Mouse (Mus musculus): ENCODE measurements at regions not wholly inside any gene's neighbourhood (a gene's known extent, or its start where the extent isn't known, plus 50 kb on each side); places are given as distances from the start of the nearest gene placed in this dataset.
"Not testable (repeated sequence)": the region's sequence is repeated elsewhere in the genome, so short reads cannot be mapped to it uniquely, and the experiment has no call there.

DNA sequence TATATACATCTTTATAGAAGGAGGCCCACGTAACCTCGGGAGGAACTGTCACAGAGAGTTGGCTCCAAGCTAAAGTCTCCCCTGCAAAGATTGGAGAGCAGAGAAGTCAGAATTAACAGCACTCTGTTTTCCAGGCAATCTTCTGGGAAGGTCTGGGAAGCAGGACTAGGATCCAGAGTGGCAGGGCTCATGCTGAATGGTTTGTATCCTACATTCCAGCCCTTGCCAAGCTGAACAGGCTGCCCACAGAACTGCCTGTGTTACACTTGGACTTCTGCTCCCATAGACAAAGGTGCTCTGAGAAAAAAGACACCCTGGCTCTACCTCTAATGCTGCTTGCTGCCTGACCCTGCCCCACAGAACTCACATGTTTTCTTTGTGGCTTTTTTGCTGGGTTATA is 163.2 kb upstream of the Zfp637 start:
- no peak for DNase-seq (ENCODE audit: low spot score)

DNA sequence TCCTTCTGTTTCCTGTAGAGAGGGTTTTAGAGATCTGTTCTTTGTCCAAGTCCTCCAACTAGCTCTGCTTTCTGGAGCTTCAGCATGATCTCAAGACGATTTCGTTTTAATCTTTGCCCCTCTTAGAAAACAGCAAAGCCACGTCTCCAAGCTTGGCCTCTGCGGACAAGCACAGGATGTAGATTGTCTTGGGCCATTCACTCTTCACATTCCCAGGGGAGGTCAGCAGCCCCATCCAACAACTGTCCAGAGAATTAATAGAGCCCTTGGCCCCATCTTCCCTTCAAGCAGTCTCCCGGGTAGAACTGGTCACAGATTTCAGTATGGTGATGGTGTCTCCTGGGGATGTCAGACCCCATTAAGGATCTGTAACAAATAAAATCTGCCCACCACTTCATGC is 162.7 kb upstream of the Zfp637 start:
- no peak for DNase-seq (ENCODE audit: low spot score)

DNA sequence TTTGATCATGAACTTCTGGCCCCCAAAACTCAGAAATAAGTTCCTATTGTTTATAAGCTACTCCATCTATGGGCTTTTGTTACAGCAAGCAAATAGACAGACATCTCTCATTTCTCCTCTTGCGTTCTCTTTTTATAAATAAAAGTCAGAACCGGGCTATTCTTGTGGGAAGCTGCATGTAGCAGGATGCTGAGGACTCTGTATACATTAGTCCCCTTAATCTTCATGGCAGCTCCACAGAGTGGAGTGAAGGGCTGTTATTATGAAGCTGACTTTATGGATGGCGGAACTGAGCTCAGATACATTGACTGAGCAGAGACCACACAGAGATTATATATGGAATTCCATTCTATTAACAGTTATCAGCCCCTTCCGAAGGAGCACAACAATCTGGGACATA is 162.1 kb upstream of the Zfp637 start:
- DNase-seq (ENCODE audit: low spot score), result no peak

DNA sequence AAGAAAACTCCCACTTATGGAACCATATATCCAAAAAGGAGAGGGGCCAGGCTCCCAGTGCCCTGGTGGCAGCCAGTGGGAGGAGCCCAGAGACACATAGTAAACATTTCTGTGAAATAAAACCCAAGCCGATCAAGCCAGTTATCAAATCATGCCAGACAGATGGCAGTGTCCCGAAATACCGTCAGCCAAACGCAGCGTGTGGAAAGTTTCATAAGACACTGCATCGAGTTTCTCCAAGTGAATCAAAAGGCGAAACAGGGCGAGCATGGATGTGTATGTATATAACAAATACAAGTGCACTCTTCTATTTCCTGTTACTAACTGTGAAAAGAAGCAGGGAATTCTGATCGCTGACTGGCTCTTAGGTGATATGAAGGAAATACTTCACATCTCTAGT is 154.8 kb upstream of the Zfp637 start:
- DNase-seq (ENCODE audit: low spot score), result no peak

DNA sequence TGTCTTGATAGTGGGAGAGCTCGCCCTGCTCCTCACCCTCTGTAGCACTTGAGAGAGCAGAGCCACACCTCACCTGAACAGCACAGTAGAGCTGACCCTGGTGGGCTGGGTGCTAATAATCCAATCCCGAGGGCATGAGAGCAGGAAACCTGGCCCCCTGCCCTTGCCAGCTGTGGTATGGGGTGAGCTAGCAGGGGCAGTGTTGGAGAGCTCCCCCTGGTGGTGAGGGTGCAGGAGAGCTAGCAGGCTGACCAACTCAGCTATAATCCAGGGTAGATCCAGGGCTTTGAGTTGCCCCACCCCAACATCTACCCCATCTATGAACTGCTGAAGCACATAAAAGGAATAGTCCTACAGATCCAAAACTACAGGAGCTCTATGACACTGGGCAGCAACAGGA is 153.9 kb upstream of the Zfp637 start:
- DNase-seq (ENCODE audit: low spot score), result peak; percentile 21

DNA sequence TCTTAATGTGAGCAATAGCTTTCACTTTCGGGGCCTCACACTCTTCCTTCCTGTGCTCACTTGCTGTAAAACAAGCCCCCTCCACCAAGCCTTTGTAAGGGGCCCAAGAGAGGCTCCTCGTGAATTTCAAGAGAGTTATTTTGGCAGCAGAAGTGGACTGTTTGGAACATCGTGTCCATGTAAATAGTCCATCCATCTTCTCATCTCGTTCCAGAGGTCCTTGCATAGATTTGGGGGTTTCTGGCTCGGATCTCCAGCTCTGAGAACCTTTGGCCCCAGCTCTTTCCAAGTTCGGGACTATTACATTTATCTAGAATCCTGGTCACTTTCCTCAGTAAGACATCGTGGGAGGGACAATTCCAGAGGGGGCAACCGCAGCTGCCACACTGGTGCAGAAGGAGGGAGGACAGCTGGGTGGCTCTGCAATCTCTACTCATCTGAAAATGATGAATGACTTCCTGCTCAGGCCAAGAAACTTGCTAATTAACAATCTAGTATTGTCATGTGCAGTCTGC is 152.3 kb upstream of the Zfp637 start:
- DNase-seq (ENCODE audit: low spot score), result no peak

DNA sequence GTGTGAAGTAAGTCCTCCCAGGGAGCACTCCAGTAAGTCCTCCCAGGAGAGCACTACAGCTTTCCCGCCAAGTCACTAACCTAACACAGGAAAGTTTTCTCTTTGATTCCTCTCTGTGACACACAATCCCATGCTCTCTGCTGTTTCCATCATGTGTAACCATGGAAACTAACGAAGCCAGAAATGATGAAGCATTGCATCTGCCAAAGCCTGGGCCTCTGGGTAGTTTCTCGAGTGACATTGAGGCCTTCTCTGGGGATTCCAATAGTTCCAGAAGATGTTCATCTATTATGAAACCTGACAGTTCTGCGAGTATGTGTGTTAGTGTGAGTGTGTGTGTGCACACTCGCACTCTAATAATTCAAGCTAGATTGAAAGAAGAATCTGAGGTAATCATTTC is 140.7 kb upstream of the Zfp637 start:
- DNase-seq (ENCODE audit: low spot score), result no peak

DNA sequence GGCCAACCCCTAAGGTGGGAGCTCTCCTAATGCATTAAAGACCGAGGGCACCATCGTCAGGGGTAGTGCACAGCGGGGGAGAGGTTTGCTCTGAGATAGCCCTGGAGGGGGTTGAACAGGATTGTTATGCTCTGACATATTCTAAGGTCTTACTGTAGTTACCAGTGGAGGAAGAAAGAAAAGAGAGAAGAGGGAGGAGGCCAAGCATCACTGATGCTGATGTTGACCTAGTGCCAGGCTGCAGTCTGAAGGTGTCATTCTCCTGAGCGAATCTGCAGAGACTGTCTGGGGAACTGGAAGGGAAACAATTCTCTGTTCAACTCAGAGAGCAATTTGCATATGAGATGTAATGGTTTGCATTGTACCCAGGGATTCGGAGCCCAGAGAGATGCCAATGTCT is 139.4 kb upstream of the Zfp637 start:
- DNase-seq (ENCODE audit: low spot score), result no peak

DNA sequence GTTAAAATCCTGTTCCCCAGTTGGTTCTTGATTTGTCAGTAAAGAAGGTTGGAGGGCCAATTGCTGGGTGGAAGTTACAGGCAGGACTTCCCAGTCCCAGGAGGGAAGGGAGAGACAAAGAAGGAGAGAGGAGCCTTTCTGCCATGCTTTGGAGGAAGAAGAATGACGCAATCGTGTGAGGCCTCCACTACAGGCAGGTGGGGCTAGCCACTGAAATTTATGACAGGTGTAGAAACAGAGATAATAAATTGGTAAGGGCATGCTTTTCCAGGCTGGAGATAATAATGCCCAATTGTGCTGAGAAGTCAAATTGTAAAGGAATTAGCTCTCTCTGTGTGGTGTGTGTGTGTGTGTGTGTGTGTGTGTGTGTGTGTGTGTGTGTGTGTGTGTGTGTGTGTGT is 135.0 kb upstream of the Zfp637 start:
- no peak for DNase-seq (ENCODE audit: low spot score)

DNA sequence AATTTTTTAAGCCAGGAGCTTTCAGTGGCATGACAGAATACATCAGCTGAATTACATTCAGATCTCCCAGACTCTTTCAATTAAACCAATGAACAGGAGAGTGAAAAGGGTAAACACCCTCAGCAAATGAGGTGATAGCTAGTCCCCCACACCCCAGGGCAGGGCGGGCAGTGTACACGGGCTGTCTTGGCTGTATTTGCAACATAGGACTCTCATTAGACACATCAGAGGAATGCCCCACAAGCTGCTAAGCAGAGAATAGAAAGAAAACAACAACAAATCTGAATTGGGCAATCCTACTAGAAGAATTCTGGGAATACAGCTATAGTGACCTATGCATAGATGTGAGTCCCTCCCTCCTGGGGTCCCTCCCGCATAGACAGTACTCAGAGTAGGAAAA is 131.8 kb upstream of the Zfp637 start:
- no peak for DNase-seq (ENCODE audit: low spot score)

DNA sequence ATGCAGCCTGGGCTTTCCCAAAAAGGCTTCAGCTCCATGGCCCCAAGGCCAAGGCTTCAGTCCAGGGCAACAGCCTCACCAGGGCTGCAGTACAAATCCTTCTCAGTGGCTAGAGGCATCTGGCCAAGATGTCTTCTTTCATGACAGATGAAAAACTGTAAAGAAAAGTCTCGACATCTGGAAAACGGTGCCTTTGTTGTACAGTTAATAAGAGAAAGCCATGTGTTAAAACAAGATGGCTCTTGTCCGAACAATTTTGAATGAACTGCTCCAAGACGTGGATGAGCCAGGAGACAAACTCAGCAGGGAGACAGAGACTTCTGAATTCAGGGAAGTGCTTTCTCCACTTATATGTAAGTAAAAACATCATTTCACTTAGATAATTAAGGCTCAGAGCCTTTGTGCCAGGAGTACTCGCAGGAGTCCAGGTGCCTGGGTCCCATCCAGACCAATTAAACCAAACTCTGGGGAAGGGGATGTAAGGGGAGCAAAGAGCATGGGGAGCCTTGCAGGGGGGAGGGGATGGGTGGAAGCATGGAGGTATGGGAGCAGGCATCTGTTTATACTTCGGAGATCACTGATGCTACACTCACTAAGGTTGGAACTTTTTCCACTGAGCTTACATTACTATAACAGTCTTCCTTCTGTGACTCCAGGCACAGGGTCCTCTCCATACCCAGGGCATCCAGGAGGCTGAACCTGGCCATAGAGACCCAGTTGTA is 125.8 kb upstream of the Zfp637 start:
- no peak for DNase-seq (ENCODE audit: low spot score)

DNA sequence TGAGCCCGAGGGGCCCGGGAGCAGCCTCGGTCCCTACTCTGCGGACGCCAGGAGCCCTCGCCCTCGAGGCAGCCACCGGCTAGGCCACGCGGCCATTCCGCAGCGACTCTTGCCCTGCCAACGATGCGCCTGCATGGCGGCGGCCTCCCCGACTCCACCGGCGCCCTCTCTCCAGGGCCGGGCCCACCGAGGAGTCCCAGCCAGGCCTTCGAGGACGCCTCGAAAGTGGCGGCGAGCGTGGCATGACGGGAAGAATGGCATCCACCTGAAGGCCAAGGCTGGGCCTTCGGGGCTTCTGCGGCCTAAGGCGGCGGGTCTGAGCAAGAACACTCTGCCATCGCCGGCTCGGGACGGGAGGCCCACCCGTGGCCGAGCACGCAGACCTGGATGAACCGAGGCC is 124.6 kb upstream of the Zfp637 start:
- DNase-seq (ENCODE audit: low spot score), result not testable (repeated sequence)

DNA sequence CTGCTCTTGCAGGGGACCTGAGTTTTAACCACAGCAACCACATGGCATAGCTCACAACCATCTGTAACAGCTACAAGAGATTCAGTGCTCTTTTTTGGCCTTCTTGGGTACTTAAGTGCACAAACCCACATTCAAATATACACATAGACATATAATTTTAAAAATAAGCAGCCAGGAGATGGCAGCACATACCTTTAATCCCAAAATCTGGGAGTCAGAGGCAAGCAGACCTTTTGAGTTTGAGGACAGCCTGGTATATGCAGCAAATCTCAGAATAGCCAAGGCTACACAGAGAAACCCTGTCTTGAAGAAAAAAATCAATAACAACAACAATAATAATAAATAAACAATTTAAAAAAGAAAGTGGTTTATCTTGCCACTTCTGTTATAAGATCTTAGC is 88.6 kb upstream of the Zfp637 start:
- not testable (repeated sequence) for DNase-seq (ENCODE audit: low spot score)

DNA sequence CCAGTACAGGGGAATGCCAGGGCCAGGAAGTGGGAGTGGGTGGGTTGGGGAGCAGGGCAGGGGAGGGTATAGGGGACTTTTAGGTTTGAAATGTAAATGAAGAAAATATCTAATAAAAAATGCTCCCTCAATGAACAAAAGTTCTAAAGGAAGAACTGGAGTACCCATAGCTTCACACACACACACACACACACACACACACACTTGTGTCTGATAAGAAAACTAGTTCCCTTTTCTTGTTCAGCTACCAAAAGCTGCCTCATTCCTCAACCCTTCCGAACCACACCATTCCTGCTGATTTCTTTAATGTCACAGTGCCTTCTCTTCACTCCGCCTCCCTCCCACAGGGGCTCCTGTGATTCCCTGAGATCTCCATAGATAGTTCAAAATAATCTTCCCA is 85.3 kb upstream of the Zfp637 start:
- DNase-seq (ENCODE audit: low spot score), result not testable (repeated sequence)

DNA sequence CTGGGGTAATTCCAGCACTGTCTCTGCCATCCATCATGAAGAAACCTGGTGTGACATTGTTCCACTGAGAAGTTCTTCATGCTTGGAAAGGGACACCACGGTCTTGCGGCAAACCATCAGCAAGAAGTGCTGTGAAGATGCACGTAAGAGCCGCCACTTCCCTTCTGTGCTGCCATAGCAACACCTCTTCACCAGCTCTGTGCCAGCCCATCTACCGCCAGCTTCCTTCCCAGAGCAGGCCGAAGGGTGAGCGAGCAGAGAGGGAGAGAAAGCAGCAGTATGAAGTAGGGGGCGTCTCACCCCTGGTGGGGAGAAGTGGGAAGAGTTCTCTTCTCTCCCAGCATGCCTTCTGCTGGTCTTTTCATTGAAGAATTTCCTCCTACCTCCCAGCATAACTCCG is 84.8 kb upstream of the Zfp637 start:
- DNase-seq (ENCODE audit: low spot score), result no peak

DNA sequence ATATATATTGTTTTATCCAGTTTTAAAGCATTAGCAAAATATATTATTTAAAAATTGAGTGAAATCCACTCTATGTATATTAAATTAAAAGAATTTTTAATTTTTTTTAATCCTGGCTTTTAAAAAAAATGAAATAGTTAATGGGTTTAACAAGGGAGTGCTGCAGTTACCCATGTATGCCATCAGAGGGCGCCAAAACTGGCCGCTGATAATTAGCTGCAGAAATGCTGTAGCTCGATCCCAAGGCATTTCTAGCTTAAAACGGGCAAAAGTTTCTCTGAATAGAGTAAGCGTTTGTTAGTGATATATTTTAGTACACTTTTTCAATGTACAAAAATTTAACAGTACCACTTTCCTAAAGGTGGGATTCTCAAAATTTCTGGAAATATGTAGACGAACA is 82.5 kb upstream of the Zfp637 start:
- DNase-seq (ENCODE audit: low spot score), result peak; percentile 45

DNA sequence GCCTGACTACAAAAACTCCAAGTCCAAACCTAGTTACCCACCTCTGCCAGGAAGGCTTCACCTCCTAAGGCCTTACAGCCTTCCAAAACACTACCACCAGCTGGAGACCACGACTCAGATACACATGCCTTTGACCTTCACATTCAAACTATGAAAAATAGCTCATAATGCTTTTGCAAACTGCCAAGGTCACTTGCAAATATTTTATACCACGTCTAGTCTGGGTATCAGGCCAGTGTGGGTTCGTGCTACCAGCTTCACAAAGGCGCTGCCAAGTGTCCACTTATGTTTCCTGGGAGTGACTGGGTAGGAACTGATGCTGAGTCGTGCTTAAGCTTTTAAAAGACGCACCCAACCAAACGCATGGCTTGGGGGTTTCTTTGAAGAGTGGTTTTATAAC is 69.5 kb upstream of the Zfp637 start:
- DNase-seq (ENCODE audit: low spot score), result no peak

DNA sequence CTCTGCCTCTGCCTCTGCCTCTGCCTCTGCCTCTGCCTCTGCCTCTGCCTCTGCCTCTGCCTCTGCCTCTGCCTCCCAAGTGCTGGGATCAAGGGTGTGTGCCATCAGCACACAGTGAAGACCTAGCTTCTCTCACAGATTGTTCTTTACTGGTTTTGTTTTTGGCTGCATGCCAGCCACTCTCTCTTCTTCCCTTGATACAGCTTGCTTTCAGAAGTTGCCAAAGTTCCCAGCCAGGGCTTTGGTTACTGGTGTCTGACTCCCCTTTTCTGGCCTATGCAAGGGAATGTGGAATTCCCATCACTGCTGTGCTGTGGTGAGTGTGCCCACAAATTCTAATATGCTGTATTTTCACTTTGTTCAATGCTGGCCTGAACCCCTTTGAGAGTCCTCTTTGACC is 68.6 kb upstream of the Zfp637 start:
- DNase-seq (ENCODE audit: low spot score), result no peak

DNA sequence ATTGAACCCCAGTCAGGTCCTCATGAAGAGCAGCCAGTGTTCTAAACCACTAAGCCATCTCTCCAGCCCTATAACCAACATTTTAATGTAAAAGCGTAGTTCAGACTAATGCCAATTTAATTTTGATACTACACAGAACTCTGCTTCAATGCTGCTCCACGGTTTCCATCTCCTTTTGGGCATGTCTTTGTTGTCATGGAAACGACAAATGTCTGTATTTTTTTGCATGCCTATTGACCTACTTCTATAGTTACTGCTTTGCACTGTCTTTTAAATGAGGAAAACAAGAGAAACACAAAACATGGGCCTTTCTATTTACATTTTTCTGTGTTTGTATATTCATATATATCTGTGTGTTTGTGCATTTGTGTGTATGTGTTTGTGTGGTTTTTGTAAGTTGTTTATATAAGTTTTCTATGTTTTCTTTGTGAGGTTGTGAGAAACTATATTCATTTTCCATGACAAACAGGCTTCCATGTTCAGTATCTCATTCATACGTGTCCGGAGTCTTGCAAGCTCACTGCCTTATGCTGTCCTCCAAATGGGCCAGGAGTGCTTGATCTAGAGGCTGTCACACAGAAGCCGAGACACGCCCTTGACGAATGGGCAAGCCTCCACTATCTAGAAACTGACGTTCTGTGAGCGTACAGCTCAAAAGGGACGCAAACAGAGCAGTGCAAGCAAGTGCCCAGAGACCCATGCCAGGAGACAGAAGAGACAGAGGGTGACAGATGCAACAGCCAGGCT is 65.5 kb upstream of the Zfp637 start:
- no peak for DNase-seq (ENCODE audit: low spot score)

DNA sequence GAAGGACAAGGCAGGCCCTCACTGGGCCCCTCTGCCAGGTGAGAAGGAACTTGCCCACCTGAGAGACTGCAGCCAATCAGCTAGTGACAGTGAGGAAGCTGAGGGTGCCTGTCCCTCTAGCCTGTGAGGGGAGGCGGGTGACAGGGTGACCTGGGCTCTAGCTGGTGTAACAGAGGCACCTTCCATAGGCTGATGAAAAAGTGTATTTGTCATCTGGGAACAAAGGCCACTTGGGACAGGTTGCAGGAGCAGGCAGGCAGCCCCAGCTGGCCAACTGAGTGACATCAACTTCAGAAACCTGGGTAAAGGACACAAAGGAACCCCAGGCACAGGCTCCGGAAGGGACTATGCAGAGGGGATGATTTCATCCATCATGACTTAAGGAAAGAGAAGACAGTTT is 63.0 kb upstream of the Zfp637 start:
- no peak for DNase-seq (ENCODE audit: low spot score)

DNA sequence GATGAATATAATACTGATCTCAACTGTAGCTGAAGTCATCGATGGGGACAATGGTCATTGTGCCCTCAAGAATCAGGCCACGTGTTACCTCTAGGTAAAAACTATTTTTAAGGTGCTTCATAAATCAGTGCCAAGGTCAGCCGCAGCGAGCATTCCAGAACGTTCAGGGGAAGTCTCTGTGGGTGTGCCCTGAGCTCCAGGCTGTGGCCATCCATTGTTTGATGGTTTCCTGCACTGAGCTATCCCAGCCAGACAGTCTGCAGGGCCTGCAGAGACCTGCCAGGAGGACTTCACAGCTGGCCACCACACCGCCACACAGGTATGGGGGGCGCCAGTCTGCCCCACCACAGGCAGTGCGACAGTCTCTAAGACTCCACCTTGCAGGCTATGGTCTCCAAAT is 62.5 kb upstream of the Zfp637 start:
- DNase-seq (ENCODE audit: low spot score), result peak; percentile 76

DNA sequence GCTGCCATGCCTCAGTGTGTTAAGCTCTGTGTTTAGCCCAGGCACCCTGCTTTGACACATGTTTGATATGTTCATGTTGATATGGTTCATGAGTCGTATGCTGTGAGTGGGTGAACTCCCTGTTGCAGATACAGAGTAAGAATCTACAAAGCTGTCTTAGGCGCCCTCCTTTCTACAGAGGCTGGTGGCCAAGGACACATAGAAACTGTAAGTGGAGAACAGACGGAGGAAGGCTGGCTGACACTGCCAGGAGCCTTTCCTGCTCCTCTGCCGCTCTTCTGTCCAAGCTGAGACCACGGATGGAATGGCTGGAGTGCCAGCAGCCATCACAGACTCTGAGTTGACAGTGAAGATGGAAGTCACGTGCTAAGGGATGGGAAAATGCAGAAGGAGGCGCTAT is 62.0 kb upstream of the Zfp637 start:
- no peak for DNase-seq (ENCODE audit: low spot score)

Measured in heart, adult 8-10 months (tissue).